Mouse (Mus musculus) lung, adult 2 months (tissue): ENCODE results near the gene Galnt18.

Experiments
- CTCF ChIP-seq: fragments of 200-500 bp; IDR thresholded peaks from 2 replicates; pipeline ENCODE4 v1.5.1; 2011; ENCODE audit warnings: mild to moderate bottlenecking, low read length, control low read depth; ENCODE audit not compliant: insufficient read depth
- POLR2A ChIP-seq: fragments of 200-500 bp; IDR thresholded peaks from 2 replicates; pipeline ENCODE4 v1.6.1; 2011; ENCODE audit warnings: low read depth, mild to moderate bottlenecking, control low read depth, low read length, borderline replicate concordance; ENCODE audit errors: extremely low read depth

DNA sequence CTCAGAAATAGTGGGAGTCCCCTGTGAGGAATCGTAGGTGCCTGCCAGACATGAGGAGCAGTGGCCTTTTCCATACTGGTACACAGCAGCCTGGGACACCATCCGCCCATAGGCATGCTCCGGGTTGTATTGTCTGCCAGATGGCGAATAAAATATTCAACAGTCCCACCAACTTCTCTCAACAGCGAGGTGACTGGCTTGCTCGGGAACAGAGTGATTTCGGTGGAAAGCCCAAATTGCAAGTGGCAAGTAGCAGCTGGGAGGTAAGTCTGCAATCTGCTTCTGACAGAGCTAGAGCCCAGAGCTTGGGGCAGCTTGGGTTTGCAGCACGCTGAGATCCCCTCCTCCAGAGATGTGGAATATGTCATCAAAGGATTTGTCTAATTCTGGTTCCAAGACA, 5.7 kb upstream of the Galnt18 start:
- TF ChIP-seq POLR2A (no peak), CTCF (no peak)
